Mouse (Mus musculus) thymus, postnatal 0 days (tissue): Measurements from ENCODE around the gene Stambp. TPM values are rescaled to one million over a fixed set of nuclear protein-coding genes. Genes with fewer than 3 reads are reported as not detected.

Experiments used
- DNase-seq: peaks from one replicate; pipeline ENCODE4 v3.0.0-alpha.2; 2015; ENCODE audit warnings: low spot score
- polyA plus RNA-seq: library from polyadenylated mRNA; unstranded; fragments of >200 nt; fragmentation: Nextera tagmentation; extraction: Ambion mirVana; gene quantifications from 2 replicates; pipeline ENCODE4 v1.2.1, GENCODE M21; 2015

The Stambp gene
- polyA plus RNA-seq, 1 experiment from 2014 or later: 29.6 TPM

DNA sequence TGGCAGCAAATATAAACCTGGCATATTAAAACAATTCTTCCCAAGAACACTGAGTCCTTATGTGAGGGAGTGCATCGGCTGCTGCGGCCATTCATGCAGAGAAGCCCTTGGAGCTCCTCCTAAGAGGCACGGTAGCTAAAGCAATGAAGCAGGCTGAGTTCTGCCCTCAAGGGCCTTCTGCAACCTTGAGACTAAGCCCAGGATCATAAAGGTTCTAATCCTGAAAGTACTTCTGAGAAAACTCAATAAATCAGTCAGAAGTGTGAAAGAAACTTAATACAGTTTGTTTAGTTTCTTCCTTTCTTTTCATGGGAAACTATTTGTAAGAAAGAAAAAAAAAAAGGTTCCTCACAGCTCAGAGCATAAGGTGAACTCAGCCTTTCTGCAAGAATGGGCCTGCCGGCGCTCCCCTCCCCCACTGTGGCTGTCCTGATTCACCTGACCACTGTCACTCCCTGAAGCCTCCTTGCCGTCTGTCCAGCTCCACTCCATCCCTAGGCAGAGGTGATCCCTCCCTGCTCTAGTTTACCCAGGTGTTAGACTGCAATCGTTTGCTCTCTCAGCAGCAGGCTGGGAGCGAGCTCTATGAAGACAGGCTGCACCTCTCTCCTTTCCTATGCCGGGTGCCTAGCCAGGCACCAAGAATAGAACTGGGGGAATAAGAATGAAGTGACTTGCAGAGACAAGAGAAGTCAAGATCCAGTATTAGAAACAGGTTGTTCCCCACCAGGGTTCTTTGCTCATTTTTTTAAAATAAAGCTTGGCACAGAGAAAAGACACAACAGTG lies 70.8 kb downstream of the Stambp start:
- no peak for DNase-seq

DNA sequence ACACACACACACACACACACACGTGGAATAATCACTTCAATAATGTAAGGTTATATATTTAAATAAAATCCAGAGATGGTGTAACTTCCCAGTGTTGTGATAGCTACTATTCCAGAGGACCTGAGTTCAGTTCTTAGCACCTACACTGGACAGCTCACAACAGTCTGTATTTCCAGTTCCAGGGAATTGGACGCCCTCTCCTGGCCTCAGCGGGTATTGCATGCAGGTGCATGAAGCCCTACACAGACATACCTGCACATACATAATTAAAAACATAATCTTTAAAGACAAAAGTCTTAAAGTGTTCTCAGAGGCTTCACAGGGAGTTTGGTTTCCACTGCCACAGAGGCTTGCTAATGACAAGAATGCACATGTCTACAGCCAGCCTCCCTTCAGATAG lies 72.1 kb downstream of the Stambp start:
- DNase-seq: no peak

DNA sequence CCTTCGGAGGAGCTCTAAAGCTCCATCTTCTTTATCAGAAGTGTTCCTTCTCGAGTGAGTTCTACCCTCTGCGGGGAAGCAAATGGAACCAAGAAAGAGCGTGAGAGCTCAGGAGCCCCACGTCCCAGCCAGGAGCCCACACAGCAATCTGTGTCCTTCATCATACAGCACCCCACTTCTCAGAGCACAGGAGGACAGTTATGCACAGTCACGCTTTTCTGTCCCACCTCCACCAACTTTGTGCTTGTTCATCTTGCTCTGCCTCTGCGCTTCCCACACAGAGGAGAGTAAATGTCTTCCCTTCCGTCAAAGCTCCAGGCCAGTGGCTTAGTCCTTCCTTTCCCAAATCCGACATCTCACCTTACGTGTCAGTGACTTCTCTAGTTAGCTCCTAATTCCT lies 73.5 kb downstream of the Stambp start:
- DNase-seq: no peak

- DNase-seq: no peak
These were observed 75.5 kb downstream of the Stambp start for GRCm38 (mm10) chr6:83496753-83497710.

DNA sequence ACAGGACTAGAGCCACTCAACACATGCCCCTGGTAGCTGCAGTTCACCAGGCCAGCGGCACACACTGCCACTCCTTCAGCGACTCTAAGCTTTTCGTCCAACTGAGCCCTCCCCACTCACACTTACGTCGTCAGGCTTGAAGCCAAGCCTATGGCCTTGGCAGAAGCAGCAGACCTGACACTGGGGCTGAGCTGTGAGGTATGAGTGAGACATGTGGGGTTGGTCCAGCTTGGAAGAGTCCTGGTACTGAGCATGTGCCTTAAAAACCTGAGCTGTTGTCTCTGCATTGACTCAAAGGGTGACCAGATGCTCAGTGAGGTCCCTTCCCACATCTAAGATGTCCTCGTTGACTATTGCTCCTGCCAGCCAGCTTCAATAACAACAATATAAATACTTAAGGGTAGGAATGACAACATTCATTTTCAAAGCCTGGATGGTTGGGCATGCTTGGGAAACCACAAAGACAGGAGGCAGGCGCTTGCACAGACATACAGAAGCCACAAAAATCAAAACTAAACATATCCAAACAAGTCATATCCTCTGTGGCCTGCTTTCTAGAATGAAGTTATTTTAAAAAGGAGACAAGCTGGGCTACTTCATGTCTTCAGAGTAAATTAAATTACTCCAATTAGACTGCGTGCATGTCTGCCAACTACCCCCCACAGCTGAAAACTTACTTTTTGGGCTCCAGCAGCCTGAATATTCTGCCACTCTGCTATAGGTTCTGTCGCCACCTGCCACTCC lies 76.3 kb downstream of the Stambp start:
- DNase-seq: no peak

Other genes starting within 250 kb of the Stambp start
- 40.7 and 48.6 TPM in 2 replicates for gene Mthfd2, start 246.8 kb downstream of the Stambp start, polyA plus RNA-seq
- gene Mob1a, start 246.7 kb downstream of the Stambp start, polyA plus RNA-seq: 71.5 and 73.4 TPM in 2 replicates
- gene Bola3, start 223.6 kb downstream of the Stambp start, polyA plus RNA-seq: 216 and 226 TPM in 2 replicates
- gene Tet3, start 113.6 kb downstream of the Stambp start, polyA plus RNA-seq: 19.7 and 24.1 TPM in 2 replicates
- gene Dguok, start 65.8 kb downstream of the Stambp start, polyA plus RNA-seq: 71.6 and 81.6 TPM in 2 replicates
- gene Actg2, start 36.5 kb downstream of the Stambp start, polyA plus RNA-seq: 1.6 and 2.1 TPM in 2 replicates
- 0.53 and 0.88 TPM in 2 replicates for gene Clec4f, start 83.5 kb upstream of the Stambp start, polyA plus RNA-seq
- 1.1 and 1.2 TPM in 2 replicates for gene Cd207, start 105.1 kb upstream of the Stambp start, polyA plus RNA-seq
- gene Vax2, start 138.5 kb upstream of the Stambp start, polyA plus RNA-seq: not detected in 2 replicates
- gene Atp6v1b1, start 170.3 kb upstream of the Stambp start, polyA plus RNA-seq: 0.08 and 0.22 TPM in 2 replicates
- gene Ankrd53, start 189.9 kb upstream of the Stambp start, polyA plus RNA-seq: 0.10 TPM in 1 of 2 replicates, not detected in the other
- gene Tex261, start 203.1 kb upstream of the Stambp start, polyA plus RNA-seq: 121 and 127 TPM in 2 replicates
- 42.1 and 43.5 TPM in 2 replicates for gene Nagk, start 222.3 kb upstream of the Stambp start, polyA plus RNA-seq